39 mouse cellular contexts compared by ENCODE assay signal in genomic region chr5:25262266-25262665, GRCm38 (mm10). TPM values are rescaled to one million over a fixed set of nuclear protein-coding genes. Genes with fewer than 3 reads are reported as not detected.
"Had no signal": no experiment of that assay in that cellular context is flagged by ENCODE, and none has a peak within 500 bp of the region (broad histone marks: within the 10 kb centered on the region; RNA-seq: fewer than 3 reads in every experiment).

No protein-coding gene starts in this region.

- H3K4me2 ChIP-seq: heart, embryonic 12.5 days; hindbrain, embryonic 13.5 days; hindbrain, embryonic 15.5 days; limb, embryonic 13.5 days; limb, embryonic 15.5 days; liver, embryonic 12.5 days had no signal

- DNase-seq: forebrain, postnatal 0 days; gastrocnemius, postnatal 14 days; gastrocnemius, postnatal 36 days; heart, adult 18-20 months; heart, postnatal 10 days; heart, postnatal 36 days; kidney, adult 11 months; layer of hippocampus, adult 9-11 months; layer of hippocampus, postnatal 36 days; left cerebral cortex, postnatal 4 days had no signal

- ATAC-seq: forebrain, postnatal 0 days; hindbrain, postnatal 0 days; intestine, embryonic 16.5 days; liver, embryonic 12.5 days had no signal

- H3K4me1 ChIP-seq: heart, embryonic 12.5 days; hindbrain, embryonic 13.5 days; hindbrain, embryonic 15.5 days; limb, embryonic 13.5 days; limb, embryonic 15.5 days; liver, embryonic 12.5 days had no signal

- H3K9ac ChIP-seq: forebrain, postnatal 0 days; heart, embryonic 12.5 days; hindbrain, embryonic 13.5 days; hindbrain, embryonic 15.5 days; limb, embryonic 13.5 days; limb, embryonic 15.5 days; liver, embryonic 12.5 days; liver, embryonic 14.5 days had no signal

- H3K27me3 ChIP-seq: heart, embryonic 12.5 days; hindbrain, embryonic 13.5 days; hindbrain, embryonic 15.5 days; limb, embryonic 13.5 days; limb, embryonic 15.5 days; liver, embryonic 12.5 days had no signal

- H3K4me3 ChIP-seq: heart, embryonic 12.5 days; hindbrain, embryonic 13.5 days; hindbrain, embryonic 15.5 days; limb, embryonic 13.5 days; limb, embryonic 15.5 days; liver, embryonic 12.5 days had no signal

- H3K27ac ChIP-seq: hindbrain, embryonic 13.5 days; hindbrain, embryonic 15.5 days; hindbrain, postnatal 0 days; limb, embryonic 13.5 days; limb, embryonic 15.5 days; liver, embryonic 12.5 days; liver, embryonic 14.5 days had no signal

- H3K9me3 ChIP-seq: heart, embryonic 12.5 days; hindbrain, embryonic 13.5 days; hindbrain, embryonic 15.5 days; limb, embryonic 13.5 days; limb, embryonic 15.5 days; liver, embryonic 12.5 days had no signal

RNA-seq across cellular contexts. Expression of gene E130116L18Rik, which starts 39.3 kb away (rescaled TPM):
- total RNA-seq: forebrain, postnatal 0 days; gastrocnemius, adult 18-20 months; gastrocnemius, adult 8-10 months; gastrocnemius, postnatal 14 days; gastrocnemius, postnatal 36 days; heart, adult 18-20 months; heart, postnatal 10 days; heart, postnatal 36 days; hematopoietic stem cell, adult 5-6 weeks; hindbrain, postnatal 0 days; layer of hippocampus, adult 18-20 months; layer of hippocampus, adult 8-10 months; layer of hippocampus, postnatal 14 days; layer of hippocampus, postnatal 36 days; left cerebral cortex, adult 18-20 months; left cerebral cortex, adult 8-10 months; left cerebral cortex, postnatal 10 days; left cerebral cortex, postnatal 25 days; left cerebral cortex, postnatal 4 days; liver, adult 2 months had no signal
- polyA plus RNA-seq: gonadal fat pad, adult 2 months; heart, embryonic 12.5 days; heart, embryonic 14.5 days; heart, embryonic 16.5 days; hindbrain, embryonic 11.5 days; hindbrain, embryonic 13.5 days; hindbrain, embryonic 15.5 days; intestine, embryonic 14.5 days; intestine, embryonic 16.5 days; kidney, embryonic 14.5 days; large intestine, adult 2 months; limb, embryonic 11.5 days; limb, embryonic 13.5 days; limb, embryonic 15.5 days; liver, adult 2 months; liver, embryonic 14.5 days; liver, embryonic 16.5 days had no signal
